Mouse (Mus musculus): Measurements from ENCODE around the gene Khdrbs1. TPM values are rescaled to one million over a fixed set of nuclear protein-coding genes. Genes with fewer than 3 reads are reported as not detected.

Khdrbs1 gene
- polyA plus RNA-seq, 1 experiment from 2014 or later: 120 TPM

- H3K4me3 ChIP-seq (replicated peaks; ENCODE audit: low read length): no peak overlapping the region
Observed at GRCm38 (mm10) chr4:129700216-129700615, 41.9 kb downstream of the Khdrbs1 start.

GRCm38 (mm10) chr4:129697191-129697590 is 44.9 kb downstream of the Khdrbs1 start:
- 84% methylated on average over 7 of the region's 7 CpGs for WGBS
- DNase-seq (ENCODE audit: low spot score): no peak
- H3K4me1 ChIP-seq (replicated peaks; ENCODE audit: control insufficient read depth, insufficient read depth, low read length): peaks cover 34% of the 10 kb centered on the region

More at GRCm38 (mm10) chr4:129700216-129700615, 41.9 kb downstream of the Khdrbs1 start:
- DNase-seq (ENCODE audit: low spot score): no peak
- ATAC-seq (ENCODE audit: low FRiP score): no peak
- Histone ChIP-seq H3K4me2 (replicated peaks) (no peak overlapping the region), H3K9me3 (ENCODE audit: control insufficient read depth, low read length) (no peaks in the 10 kb centered on the region), H3K4me1 (replicated peaks; ENCODE audit: control insufficient read depth, insufficient read depth, low read length) (peaks cover 39% of the 10 kb centered on the region), H3K27me3 (ENCODE audit: control insufficient read depth, insufficient read depth, low read length) (no peaks in the 10 kb centered on the region), H3K9ac (no peak overlapping the region), H3K27ac (no peak overlapping the region), H3K36me3 (replicated peaks; ENCODE audit: control insufficient read depth, insufficient read depth) (peaks cover 31% of the 10 kb centered on the region)
- 85% methylated on average over 1 of the region's 1 CpGs for WGBS

GRCm38 (mm10) chr4:129696158-129696985 is 45.7 kb downstream of the Khdrbs1 start, which contains the start of gene Tmem39b:
Tmem39b (minus strand) TSS chr4:129696838.
- peak within 1 kb of the TSS; percentile 63 for H3K4me2 ChIP-seq (replicated peaks)
- H3K9ac ChIP-seq: peak within 1 kb of the TSS; percentile 71
- H3K4me3 ChIP-seq (replicated peaks; ENCODE audit: low read length): peak within 1 kb of the TSS; percentile 59
- DNase-seq (ENCODE audit: low spot score) (peak; percentile 94), ATAC-seq (ENCODE audit: low FRiP score) (peak; percentile 85)
- H3K9me3 ChIP-seq (ENCODE audit: control insufficient read depth, low read length): no peaks in the 10 kb centered on the region
- peaks cover 29% of the 10 kb centered on the region for H3K36me3 ChIP-seq (replicated peaks; ENCODE audit: control insufficient read depth, insufficient read depth)
- H3K27me3 ChIP-seq (ENCODE audit: control insufficient read depth, insufficient read depth, low read length): no peaks in the 10 kb centered on the region
- peaks cover 27% of the 10 kb centered on the region for H3K4me1 ChIP-seq (replicated peaks; ENCODE audit: control insufficient read depth, insufficient read depth, low read length)
- peak within 1 kb of the TSS; percentile 94 for H3K27ac ChIP-seq
- WGBS: under 1% methylated on average over 57 of the region's 57 CpGs

More at GRCm38 (mm10) chr4:129697191-129697590, 44.9 kb downstream of the Khdrbs1 start:
- Histone ChIP-seq H3K27me3 (ENCODE audit: control insufficient read depth, insufficient read depth, low read length) (no peaks in the 10 kb centered on the region), H3K27ac (peak overlapping the region; percentile 94), H3K4me2 (replicated peaks) (peak overlapping the region; percentile 56), H3K9ac (peak overlapping the region; percentile 71), H3K9me3 (ENCODE audit: control insufficient read depth, low read length) (no peaks in the 10 kb centered on the region), H3K36me3 (replicated peaks; ENCODE audit: control insufficient read depth, insufficient read depth) (peaks cover 27% of the 10 kb centered on the region), H3K4me3 (replicated peaks; ENCODE audit: low read length) (peak overlapping the region; percentile 59)
- ATAC-seq (ENCODE audit: low FRiP score): no peak

GRCm38 (mm10) chr4:129695815-129696157 is 46.3 kb downstream of the Khdrbs1 start:
- H3K9me3 ChIP-seq (ENCODE audit: control insufficient read depth, low read length): no peaks in the 10 kb centered on the region
- H3K4me2 ChIP-seq (replicated peaks): peak overlapping the region; percentile 63
- H3K36me3 ChIP-seq (replicated peaks; ENCODE audit: control insufficient read depth, insufficient read depth): peaks cover 35% of the 10 kb centered on the region
- peak overlapping the region; percentile 59 for H3K4me3 ChIP-seq (replicated peaks; ENCODE audit: low read length)
- peak overlapping the region; percentile 71 for H3K9ac ChIP-seq
- peaks cover 27% of the 10 kb centered on the region for H3K4me1 ChIP-seq (replicated peaks; ENCODE audit: control insufficient read depth, insufficient read depth, low read length)
- WGBS: 22% methylated on average over 6 of the region's 6 CpGs
- ATAC-seq (ENCODE audit: low FRiP score) (no peak), DNase-seq (ENCODE audit: low spot score) (no peak)
- H3K27ac ChIP-seq: peak overlapping the region; percentile 94
- no peaks in the 10 kb centered on the region for H3K27me3 ChIP-seq (ENCODE audit: control insufficient read depth, insufficient read depth, low read length)

GRCm38 (mm10) chr4:129684531-129684930 is 57.6 kb downstream of the Khdrbs1 start:
- DNase-seq (ENCODE audit: low spot score) (no peak), ATAC-seq (ENCODE audit: low FRiP score) (no peak)
- no peak overlapping the region for H3K9ac ChIP-seq
- 93% methylated on average over 6 of the region's 6 CpGs for WGBS
- H3K4me1 ChIP-seq (replicated peaks; ENCODE audit: control insufficient read depth, insufficient read depth, low read length): no peaks in the 10 kb centered on the region
- no peaks in the 10 kb centered on the region for H3K27me3 ChIP-seq (ENCODE audit: control insufficient read depth, insufficient read depth, low read length)
- no peak overlapping the region for H3K4me2 ChIP-seq (replicated peaks)
- H3K27ac ChIP-seq: no peak overlapping the region
- peaks cover 97% of the 10 kb centered on the region for H3K36me3 ChIP-seq (replicated peaks; ENCODE audit: control insufficient read depth, insufficient read depth)
- H3K9me3 ChIP-seq (ENCODE audit: control insufficient read depth, low read length): no peaks in the 10 kb centered on the region
- no peak overlapping the region for H3K4me3 ChIP-seq (replicated peaks; ENCODE audit: low read length)

- Histone ChIP-seq H3K9me3 (ENCODE audit: control insufficient read depth, low read length) (no peaks in the 10 kb centered on the region), H3K4me1 (replicated peaks; ENCODE audit: control insufficient read depth, insufficient read depth, low read length) (no peaks in the 10 kb centered on the region), H3K9ac (no peak overlapping the region), H3K36me3 (replicated peaks; ENCODE audit: control insufficient read depth, insufficient read depth) (peaks cover 96% of the 10 kb centered on the region), H3K27me3 (ENCODE audit: control insufficient read depth, insufficient read depth, low read length) (no peaks in the 10 kb centered on the region), H3K4me3 (replicated peaks; ENCODE audit: low read length) (no peak overlapping the region), H3K4me2 (replicated peaks) (no peak overlapping the region), H3K27ac (no peak overlapping the region)
- ATAC-seq (ENCODE audit: low FRiP score) (no peak), DNase-seq (ENCODE audit: low spot score) (no peak)
- WGBS: 87% methylated on average over 11 of the region's 11 CpGs
Observed at GRCm38 (mm10) chr4:129683901-129684493, 58.1 kb downstream of the Khdrbs1 start.

- H3K9ac ChIP-seq: no peak overlapping the region
- ATAC-seq (ENCODE audit: low FRiP score): no peak
- WGBS: 94% methylated on average over 11 of the region's 11 CpGs
Observed at GRCm38 (mm10) chr4:129681837-129682236, 60.3 kb downstream of the Khdrbs1 start.

GRCm38 (mm10) chr4:129672878-129673449 is 69.1 kb downstream of the Khdrbs1 start:
- Histone ChIP-seq H3K27me3 (ENCODE audit: control insufficient read depth, insufficient read depth, low read length) (no peaks in the 10 kb centered on the region), H3K4me1 (replicated peaks; ENCODE audit: control insufficient read depth, insufficient read depth, low read length) (peaks cover 17% of the 10 kb centered on the region), H3K4me2 (replicated peaks) (peak overlapping the region; percentile 91), H3K27ac (peak overlapping the region; percentile 90), H3K9me3 (ENCODE audit: control insufficient read depth, low read length) (no peaks in the 10 kb centered on the region), H3K36me3 (replicated peaks; ENCODE audit: control insufficient read depth, insufficient read depth) (peaks cover 31% of the 10 kb centered on the region), H3K4me3 (replicated peaks; ENCODE audit: low read length) (peak overlapping the region; percentile 91), H3K9ac (peak overlapping the region; percentile 90)
- no peak for ATAC-seq (ENCODE audit: low FRiP score)
- 13% methylated on average over 10 of the region's 10 CpGs for WGBS
- no peak for DNase-seq (ENCODE audit: low spot score)

More at GRCm38 (mm10) chr4:129681837-129682236, 60.3 kb downstream of the Khdrbs1 start:
- Histone ChIP-seq H3K36me3 (replicated peaks; ENCODE audit: control insufficient read depth, insufficient read depth) (peaks cover 98% of the 10 kb centered on the region), H3K27me3 (ENCODE audit: control insufficient read depth, insufficient read depth, low read length) (no peaks in the 10 kb centered on the region), H3K4me3 (replicated peaks; ENCODE audit: low read length) (no peak overlapping the region), H3K4me1 (replicated peaks; ENCODE audit: control insufficient read depth, insufficient read depth, low read length) (no peaks in the 10 kb centered on the region), H3K27ac (no peak overlapping the region), H3K4me2 (replicated peaks) (no peak overlapping the region), H3K9me3 (ENCODE audit: control insufficient read depth, low read length) (no peaks in the 10 kb centered on the region)
- DNase-seq (ENCODE audit: low spot score): no peak

Data from hindbrain, embryonic 14.5 days (tissue).